ENCODE assay signal across 25 mouse cellular contexts in genomic region chr4:35084060-35084459, GRCm38 (mm10).
"Had no signal": no experiment of that assay in that cellular context is flagged by ENCODE, and none has a peak within 500 bp of the region (broad histone marks: within the 10 kb centered on the region; RNA-seq: fewer than 3 reads in every experiment).

No protein-coding gene starts in this region.

- H3K27ac ChIP-seq: gastrocnemius, adult 2 months; heart, embryonic 10.5 days; hindbrain, embryonic 10.5 days; hindbrain, embryonic 12.5 days; hindbrain, embryonic 14.5 days; intestine, embryonic 15.5 days; kidney, embryonic 15.5 days; kidney, postnatal 0 days; layer of hippocampus, adult 2 months; left cerebral cortex, adult 2 months; limb, embryonic 10.5 days; limb, embryonic 12.5 days; liver, embryonic 13.5 days had no signal

- H3K4me1 ChIP-seq: heart, embryonic 12.5 days; hindbrain, embryonic 10.5 days; hindbrain, embryonic 12.5 days had no signal

- H3K9me3 ChIP-seq: heart, embryonic 10.5 days; heart, embryonic 12.5 days; hindbrain, embryonic 10.5 days; hindbrain, embryonic 12.5 days; intestine, embryonic 15.5 days; kidney, embryonic 15.5 days; limb, embryonic 10.5 days; limb, embryonic 12.5 days; liver, embryonic 13.5 days had no signal

- H3K4me2 ChIP-seq: heart, embryonic 12.5 days; hindbrain, embryonic 12.5 days; hindbrain, embryonic 14.5 days; intestine, embryonic 15.5 days; kidney, embryonic 15.5 days; limb, embryonic 12.5 days; liver, embryonic 13.5 days had no signal

- H3K9ac ChIP-seq: heart, embryonic 12.5 days; hindbrain, embryonic 12.5 days; hindbrain, embryonic 14.5 days; intestine, embryonic 15.5 days; kidney, embryonic 15.5 days; limb, embryonic 12.5 days; liver, embryonic 13.5 days had no signal

- H3K4me3 ChIP-seq: gastrocnemius, adult 2 months; heart, embryonic 10.5 days; heart, embryonic 12.5 days; hindbrain, embryonic 10.5 days; hindbrain, embryonic 12.5 days; intestine, embryonic 15.5 days; kidney, embryonic 15.5 days; layer of hippocampus, adult 2 months; left cerebral cortex, adult 2 months; limb, embryonic 10.5 days; limb, embryonic 12.5 days; liver, embryonic 13.5 days had no signal

- H3K36me3 ChIP-seq: heart, embryonic 10.5 days; heart, embryonic 12.5 days; hindbrain, embryonic 12.5 days; intestine, embryonic 15.5 days; kidney, embryonic 15.5 days; liver, embryonic 13.5 days had no signal

- ATAC-seq: hindbrain, embryonic 16.5 days; inflammation-experienced regulatory T-cells, adult 6 months; intestine, embryonic 15.5 days; intestine, postnatal 0 days had no signal

- H3K27me3 ChIP-seq: heart, embryonic 12.5 days; hindbrain, embryonic 12.5 days; intestine, embryonic 15.5 days; kidney, embryonic 15.5 days; limb, embryonic 12.5 days; liver, embryonic 13.5 days had no signal

- DNase-seq: gastrocnemius, adult 2 months; gastrocnemius, postnatal 10 days; gastrocnemius, postnatal 25 days; heart, adult 18-20 months; heart, postnatal 10 days; heart, postnatal 4 days; kidney, adult 18-20 months; kidney, postnatal 14 days; liver; liver, embryonic 13.5 days had no signal
